26 mouse cellular contexts compared by ENCODE assay signal in the genomic region with DNA sequence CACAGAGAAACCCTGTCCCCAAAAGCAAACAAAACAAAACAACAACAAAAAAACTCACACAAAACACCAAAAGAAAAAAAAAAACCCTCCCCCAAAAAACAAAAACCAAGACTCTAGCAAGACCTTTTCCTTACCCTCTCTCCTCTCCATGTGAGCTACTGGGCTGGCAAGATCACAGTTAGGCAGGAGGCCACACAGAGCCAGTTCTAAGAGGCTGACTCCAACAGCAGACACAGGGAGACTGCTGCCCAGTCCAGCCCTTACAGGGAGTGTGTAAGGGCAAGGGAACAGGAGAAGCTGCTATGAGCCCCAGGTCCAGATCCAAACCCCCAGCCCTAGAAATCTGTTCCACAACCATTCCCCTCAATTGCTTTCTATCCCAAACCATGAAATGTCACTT. TPM values are rescaled to one million over a fixed set of nuclear protein-coding genes. Genes with fewer than 3 reads are reported as not detected.
DNase-seq lines count a peak whose midpoint lies in the region; ATAC-seq and TF ChIP-seq lines count a peak whose summit lies in the region.
"Had no signal": no experiment of that assay in that cellular context is flagged by ENCODE, and none has a peak within 500 bp of the region (broad histone marks: within the 10 kb centered on the region; RNA-seq: fewer than 3 reads in every experiment).

No protein-coding gene starts in this region.

- peak; percentile 73 for DNase-seq in gastrocnemius, adult 2 months
- DNase-seq in gastrocnemius, adult 8-10 months (ENCODE audit: low spot score in 2 of 2): no peak
- DNase-seq in heart, adult 9 months (ENCODE audit: low spot score in 2 of 2): no peak
- no peak for DNase-seq in lung, embryonic 14.5 days
- DNase-seq in lung, postnatal 14 days: no peak
- peak; percentile 41 for DNase-seq in skeletal muscle tissue, adult 2 months (ENCODE audit: low read depth, low spot score)
- DNase-seq: adrenal gland, postnatal 14 days; cerebellum, adult 9-11 months; lung, adult 18-20 months; retina, postnatal 1 day; thymus, postnatal 14 days had no signal

- TF ChIP-seq CTCF in gastrocnemius, adult 2 months (IDR thresholded peaks at IDR 0.05): no peak
- no peak for TF ChIP-seq CTCF in lung, embryonic 14.5 days (IDR thresholded peaks at IDR 0.05; ENCODE audit: low read depth)

- intact Hi-C loops in gastrocnemius, adult 2 months (cut with DNase I): no loop called here

- ATAC-seq in heart, embryonic 15.5 days (replicated peaks; ENCODE audit: insufficient number of reproducible peaks, insufficient read depth, low FRiP score, low read depth): no peak
- no peak for ATAC-seq in lung, embryonic 14.5 days (ENCODE audit: insufficient read depth)
- ATAC-seq: activated CD4-positive, CD25-positive, alpha-beta regulatory T cell, adult 4 months; CD4-positive, CD25-positive, alpha-beta regulatory T cell, adult 4 months; inflammation-experienced regulatory T-cells, adult 6 months had no signal

- H3K27me3 ChIP-seq in heart, embryonic 15.5 days: no peaks in the 10 kb centered on the region
- H3K27me3 ChIP-seq in lung, embryonic 14.5 days (ENCODE audit: insufficient read depth, low read length): no peaks in the 10 kb centered on the region
- H3K27me3 ChIP-seq: embryonic facial prominence, embryonic 12.5 days; hindbrain, embryonic 13.5 days; midbrain, embryonic 12.5 days had no signal

- peaks cover 21% of the 10 kb centered on the region for H3K4me1 ChIP-seq in heart, embryonic 15.5 days (replicated peaks)
- H3K4me1 ChIP-seq in lung, embryonic 14.5 days (ENCODE audit: insufficient read depth): no peaks in the 10 kb centered on the region
- H3K4me1 ChIP-seq: embryonic facial prominence, embryonic 12.5 days had no signal

- peaks cover 13% of the 10 kb centered on the region for H3K36me3 ChIP-seq in heart, embryonic 15.5 days
- H3K36me3 ChIP-seq in lung, embryonic 14.5 days (ENCODE audit: insufficient read depth): peaks cover 31% of the 10 kb centered on the region; the same call in 1 of the 2 replicates

- H3K9me3 ChIP-seq in heart, embryonic 15.5 days (replicated peaks): no peaks in the 10 kb centered on the region
- H3K9me3 ChIP-seq in lung, embryonic 14.5 days (ENCODE audit: low read depth, low read length): no peaks in the 10 kb centered on the region
- H3K9me3 ChIP-seq: embryonic facial prominence, embryonic 12.5 days; hindbrain, embryonic 13.5 days; midbrain, embryonic 12.5 days had no signal

- H3K4me3 ChIP-seq in gastrocnemius, adult 2 months: no peak overlapping the region
- H3K4me3 ChIP-seq in heart, embryonic 15.5 days: no peak overlapping the region
- no peak overlapping the region for H3K4me3 ChIP-seq in lung, embryonic 14.5 days (ENCODE audit: low read depth, low read length)
- H3K4me3 ChIP-seq: embryonic facial prominence, embryonic 12.5 days; erythroblast, embryonic 14.5 days; hindbrain, embryonic 13.5 days; midbrain, embryonic 12.5 days had no signal

- no peak overlapping the region for H3K9ac ChIP-seq in heart, embryonic 15.5 days
- H3K9ac ChIP-seq in lung, embryonic 14.5 days: no peak overlapping the region
- H3K9ac ChIP-seq: embryonic facial prominence, embryonic 12.5 days; hindbrain, embryonic 13.5 days; midbrain, embryonic 12.5 days had no signal

- H3K27ac ChIP-seq in gastrocnemius, adult 2 months: peak overlapping the region; percentile 38; the same call in 1 of the 2 replicates
- H3K27ac ChIP-seq in heart, embryonic 15.5 days: peak overlapping the region; percentile 51
- H3K27ac ChIP-seq in lung, embryonic 14.5 days (ENCODE audit: low read depth): peak overlapping the region; percentile 67; the same call in 1 of the 2 replicates
- H3K27ac ChIP-seq: embryonic facial prominence, embryonic 12.5 days; midbrain, embryonic 12.5 days had no signal

- H3K4me2 ChIP-seq in heart, embryonic 15.5 days: 0 out of 2 replicates have a peak overlapping the region, but pooled peaks have one; percentile 5
- peak overlapping the region; percentile 29; the same call in 1 of the 2 replicates for H3K4me2 ChIP-seq in lung, embryonic 14.5 days
- H3K4me2 ChIP-seq: embryonic facial prominence, embryonic 12.5 days; hindbrain, embryonic 13.5 days; midbrain, embryonic 12.5 days had no signal

RNA-seq across cellular contexts. Expression of a gene that starts 22.7 kb away (rescaled TPM):
- total RNA-seq in gastrocnemius, adult 2 months (2021): 1 to 10 TPM; 6.0 to 9.4 TPM
- total RNA-seq in gastrocnemius, adult 8-10 months (2022): 1 to 10 TPM; 2.9 to 5.0 (median 4.1) TPM
- 9.3 and 13.5 TPM in 2 replicates for polyA plus RNA-seq in heart, embryonic 15.5 days (2015; fragmentation: Nextera tagmentation; extraction: Ambion mirVana)
- polyA plus RNA-seq in lung, embryonic 14.5 days (2014; fragmentation: Nextera tagmentation; extraction: Ambion mirVana): 26.7 and 30.5 TPM in 2 replicates

RNA-seq across cellular contexts. Expression of a gene that starts 56.0 kb away (rescaled TPM):
- total RNA-seq in gastrocnemius, adult 2 months (2021): not detected
- not detected for total RNA-seq in gastrocnemius, adult 8-10 months (2022)
- polyA plus RNA-seq in heart, embryonic 15.5 days (2015; fragmentation: Nextera tagmentation; extraction: Ambion mirVana): 0.05 TPM in 1 of 2 replicates, not detected in the other
- 0.16 and 0.26 TPM in 2 replicates for polyA plus RNA-seq in lung, embryonic 14.5 days (2014; fragmentation: Nextera tagmentation; extraction: Ambion mirVana)
- total RNA-seq: adrenal gland, postnatal 14 days; ES-E14; granulocyte monocyte progenitor cell, adult 5-6 weeks; layer of hippocampus, postnatal 10 days; megakaryocyte progenitor cell, adult 5-6 weeks; monocyte, adult 5-6 weeks had no signal
- polyA plus RNA-seq: activated CD4-positive, CD25-positive, alpha-beta regulatory T cell, adult 4 months; CD4-positive, CD25-positive, alpha-beta regulatory T cell, adult 4 months; inflammation-experienced regulatory T-cells, adult 6 months; large intestine, adult 2 months; neural tube, embryonic 11.5 days had no signal

Comparison
In these comparisons a context has a peak if more than half of its experiments do, and no peak if none do; other contexts are left out.
1. DNase-seq: peak in gastrocnemius, adult 2 months (single experiment) and skeletal muscle tissue, adult 2 months (single experiment); none in gastrocnemius, adult 8-10 months (0 of 2), heart, adult 9 months (0 of 2), lung, embryonic 14.5 days (single experiment) and lung, postnatal 14 days (single experiment).
2. Peak in every context shown above with its lines, with median percentiles within 50 percentile points of each other: H3K27ac ChIP-seq.